Mouse (Mus musculus) myocyte (in vitro differentiated cells): Measurements from ENCODE around the gene Qrich2. TPM values are rescaled to one million over a fixed set of nuclear protein-coding genes. Genes with fewer than 3 reads are reported as not detected.
A peak's percentile ranks its signal among the peaks of the same experiment; 100 is the strongest.
"Not testable (repeated sequence)": the region's sequence is repeated elsewhere in the genome, so short reads cannot be mapped to it uniquely, and the experiment has no call there.

Experiments used
- H3K27me3 ChIP-seq: one replicate; pipeline ENCODE4 v1.6.1; 2011; ENCODE audit not compliant: control insufficient read depth, insufficient read depth, insufficient read length
- H3K36me3 ChIP-seq: one replicate; pipeline ENCODE4 v1.6.1; 2011; ENCODE audit not compliant: control insufficient read depth, insufficient read depth
- H3K4me2 ChIP-seq: one replicate; pipeline ENCODE4 v1.6.1; 2011; ENCODE audit warnings: low read depth, control low read depth
- H3K4me3 ChIP-seq: one replicate; pipeline ENCODE4 v1.5.1; 2011; ENCODE audit warnings: mild to moderate bottlenecking, control low read depth, moderate library complexity
- H3K79me2 ChIP-seq: one replicate; pipeline ENCODE4 v1.6.1; 2011; ENCODE audit not compliant: control insufficient read depth, insufficient read depth
- H3ac ChIP-seq: one replicate; pipeline ENCODE4 v1.6.1; 2011; ENCODE audit not compliant: control insufficient read depth, insufficient read length
- CEBPB ChIP-seq: IDR thresholded peaks from 2 replicates; pipeline ENCODE4 v1.6.1; 2011; ENCODE audit warnings: mild to moderate bottlenecking, moderate library complexity; ENCODE audit not compliant: poor library complexity, insufficient read depth, severe bottlenecking
- E2F4 ChIP-seq: IDR thresholded peaks from one replicate; pipeline ENCODE4 v1.6.1; 2011; ENCODE audit warnings: mild to moderate bottlenecking, control low read depth, moderate library complexity; ENCODE audit not compliant: insufficient read depth
- MAX ChIP-seq: IDR thresholded peaks from one replicate; pipeline ENCODE4 v1.6.1; 2011; ENCODE audit warnings: low read depth, mild to moderate bottlenecking, control low read depth
- MYOD1 ChIP-seq, 3 experiments: IDR thresholded peaks; one replicate each; pipeline ENCODE4 v1.6.1; 2011; ENCODE audit warnings: control low read depth in 2 of 3, low read depth in 2 of 3, mild to moderate bottlenecking in 2 of 3, moderate library complexity in 1 of 3; ENCODE audit not compliant: insufficient read length in 2 of 3, control insufficient read depth in 1 of 3
- MYOG ChIP-seq, 3 experiments: IDR thresholded peaks; one replicate each; pipeline ENCODE4 v1.6.1; 2011; ENCODE audit warnings: control low read depth in 2 of 3, low read depth in 2 of 3, mild to moderate bottlenecking in 2 of 3; ENCODE audit not compliant: insufficient read length in 2 of 3, control insufficient read depth in 1 of 3, insufficient read depth in 1 of 3
- POLR2A ChIP-seq: IDR thresholded peaks from one replicate; pipeline ENCODE4 v1.6.1; 2011; ENCODE audit warnings: low read depth, mild to moderate bottlenecking, control low read depth, moderate library complexity; ENCODE audit not compliant: insufficient read length
- POLR2AphosphoS2 ChIP-seq: IDR thresholded peaks from one replicate; pipeline ENCODE4 v1.6.1; 2011; ENCODE audit warnings: low read depth, control low read depth; ENCODE audit not compliant: insufficient read length
- REST ChIP-seq: IDR thresholded peaks from one replicate; pipeline ENCODE4 v1.6.1; 2011; ENCODE audit warnings: mild to moderate bottlenecking, control low read depth, moderate library complexity; ENCODE audit not compliant: insufficient read depth, insufficient read length
- SRF ChIP-seq: IDR thresholded peaks from one replicate; pipeline ENCODE4 v1.6.1; 2011; ENCODE audit warnings: low read depth; ENCODE audit not compliant: control insufficient read depth, insufficient read length
- TCF12 ChIP-seq: IDR thresholded peaks from one replicate; pipeline ENCODE4 v1.6.1; 2011; ENCODE audit warnings: mild to moderate bottlenecking, control low read depth; ENCODE audit not compliant: poor library complexity, insufficient read depth, severe bottlenecking
- TCF3 ChIP-seq: IDR thresholded peaks from one replicate; pipeline ENCODE4 v1.6.1; 2011; ENCODE audit warnings: low read depth, control low read depth; ENCODE audit not compliant: insufficient read length
- USF1 ChIP-seq: IDR thresholded peaks from one replicate; pipeline ENCODE4 v1.6.1; 2011; ENCODE audit warnings: low read depth, mild to moderate bottlenecking, control low read depth, moderate library complexity
- polyA plus RNA-seq: library from polyadenylated mRNA; unstranded; fragments of >200 nt; fragmentation: generic; extraction: Trizol; gene quantifications from one replicate; pipeline ENCODE4 v1.2.1, GENCODE M21; 2012; ENCODE audit warnings: missing spikeins

Qrich2 gene
- polyA plus RNA-seq, 1 experiment: not detected

GRCm38 (mm10) chr11:116494474-116495174 lies 28.6 kb upstream of the Qrich2 start:
- Histone ChIP-seq H3K27me3 (no peaks in the 10 kb centered on the region), H3K36me3 (no peaks in the 10 kb centered on the region), H3ac (no peak overlapping the region), H3K79me2 (peaks cover 3% of the 10 kb centered on the region), H3K4me3 (no peak overlapping the region), H3K4me2 (peak overlapping the region; percentile 56)
- TF ChIP-seq MYOD1 (IDR thresholded peaks at IDR 0.05; ENCODE audit: control insufficient read depth in 1 of 3, insufficient read length in 2 of 3, low read depth in 2 of 3): peak; percentile 21 to 86 (median 58)
- TF ChIP-seq POLR2AphosphoS2: no peak
- peak; percentile 34 for TF ChIP-seq USF1
- TF ChIP-seq MYOG (IDR thresholded peaks at IDR 0.05; ENCODE audit: control insufficient read depth in 1 of 3, insufficient read depth in 1 of 3, insufficient read length in 2 of 3, low read depth in 2 of 3): peak in 2 of 3 experiments; percentile 30 to 52
- no peak for TF ChIP-seq SRF
- peak; percentile 33 for TF ChIP-seq TCF12

GRCm38 (mm10) chr11:116493795-116494252 lies 27.8 kb upstream of the Qrich2 start, which contains the start of gene Prpsap1:
Prpsap1 (minus strand) TSS chr11:116494202.
- H3K36me3 ChIP-seq: no peaks in the 10 kb centered on the region
- H3K27me3 ChIP-seq: no peaks in the 10 kb centered on the region
- H3ac ChIP-seq: no peak within 1 kb of the TSS
- TF ChIP-seq MYOG (IDR thresholded peaks at IDR 0.05; ENCODE audit: control insufficient read depth in 1 of 3, insufficient read depth in 1 of 3, insufficient read length in 2 of 3, low read depth in 2 of 3) (peak; percentile 45 to 80 (median 51)), POLR2AphosphoS2 (no peak), TCF12 (peak; percentile 16), REST (no peak), TCF3 (no peak), POLR2A (no peak), MYOD1 (IDR thresholded peaks at IDR 0.05; ENCODE audit: control insufficient read depth in 1 of 3, insufficient read length in 2 of 3, low read depth in 2 of 3) (peak; percentile 36 to 74 (median 66)), E2F4 (no peak), CEBPB (peak; percentile 83), SRF (no peak)
- peaks cover 11% of the 10 kb centered on the region for H3K79me2 ChIP-seq
- peak within 1 kb of the TSS; percentile 56 for H3K4me2 ChIP-seq
- H3K4me3 ChIP-seq: no peak within 1 kb of the TSS

GRCm38 (mm10) chr11:116493191-116493590 lies 27.1 kb upstream of the Qrich2 start:
- no peak for TF ChIP-seq MAX
- no peak for TF ChIP-seq REST
- TF ChIP-seq TCF12: no peak
- TF ChIP-seq MYOD1 (IDR thresholded peaks at IDR 0.05; ENCODE audit: control insufficient read depth in 1 of 3, insufficient read length in 2 of 3, low read depth in 2 of 3): no peak
- TF ChIP-seq TCF3: no peak
- no peak for TF ChIP-seq SRF
- no peak for TF ChIP-seq E2F4
- TF ChIP-seq POLR2AphosphoS2: no peak
- TF ChIP-seq MYOG (IDR thresholded peaks at IDR 0.05; ENCODE audit: control insufficient read depth in 1 of 3, insufficient read depth in 1 of 3, insufficient read length in 2 of 3, low read depth in 2 of 3): no peak
- Histone ChIP-seq H3K27me3 (no peaks in the 10 kb centered on the region), H3K4me2 (peak overlapping the region; percentile 56), H3ac (no peak overlapping the region), H3K79me2 (peaks cover 11% of the 10 kb centered on the region), H3K4me3 (no peak overlapping the region), H3K36me3 (no peaks in the 10 kb centered on the region)

DNA sequence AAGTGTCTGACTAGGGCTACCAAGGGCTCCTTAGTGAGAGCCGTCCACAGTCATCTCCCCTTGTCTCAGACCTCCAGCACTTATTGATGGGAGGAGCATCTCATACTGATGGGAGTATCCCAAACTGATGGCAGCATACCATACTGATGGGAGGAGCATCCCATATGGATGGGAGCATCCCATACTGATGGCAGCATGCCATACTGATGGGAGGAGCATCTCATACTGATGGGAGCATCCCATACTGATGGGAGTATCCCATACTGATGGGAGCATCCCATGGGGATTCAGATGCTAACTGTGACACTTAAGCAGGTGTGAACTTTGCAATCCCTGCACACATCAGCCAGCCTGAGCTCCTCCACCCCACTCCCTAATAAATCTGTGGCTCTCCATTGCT lies 26.5 kb upstream of the Qrich2 start:
- H3K4me3 ChIP-seq, H3K27me3 ChIP-seq, H3K36me3 ChIP-seq, H3ac ChIP-seq, H3K4me2 ChIP-seq: not testable (repeated sequence)
- H3K79me2 ChIP-seq: peaks cover 11% of the 10 kb centered on the region

- Histone ChIP-seq H3K27me3 (no peaks in the 10 kb centered on the region), H3K4me2 (peak overlapping the region; percentile 90), H3K4me3 (peak overlapping the region; percentile 73), H3K79me2 (peaks cover 15% of the 10 kb centered on the region), H3ac (peak overlapping the region; percentile 72), H3K36me3 (peaks cover 3% of the 10 kb centered on the region)
- no peak for TF ChIP-seq POLR2AphosphoS2
- no peak for TF ChIP-seq USF1
- no peak for TF ChIP-seq SRF
- no peak for TF ChIP-seq MYOD1 (IDR thresholded peaks at IDR 0.05; ENCODE audit: control insufficient read depth in 1 of 3, insufficient read length in 2 of 3, low read depth in 2 of 3)
- no peak for TF ChIP-seq TCF12
- TF ChIP-seq REST: no peak
- TF ChIP-seq POLR2A: no peak
- no peak for TF ChIP-seq E2F4
- no peak for TF ChIP-seq TCF3
- no peak for TF ChIP-seq MYOG (IDR thresholded peaks at IDR 0.05; ENCODE audit: control insufficient read depth in 1 of 3, insufficient read depth in 1 of 3, insufficient read length in 2 of 3, low read depth in 2 of 3)
- TF ChIP-seq MAX: no peak
- TF ChIP-seq CEBPB: no peak
Measured at GRCm38 (mm10) chr11:116491338-116491737, 25.3 kb upstream of the Qrich2 start.
